Mouse (Mus musculus): ENCODE data around the gene Elavl2.

The Elavl2 gene

DNA sequence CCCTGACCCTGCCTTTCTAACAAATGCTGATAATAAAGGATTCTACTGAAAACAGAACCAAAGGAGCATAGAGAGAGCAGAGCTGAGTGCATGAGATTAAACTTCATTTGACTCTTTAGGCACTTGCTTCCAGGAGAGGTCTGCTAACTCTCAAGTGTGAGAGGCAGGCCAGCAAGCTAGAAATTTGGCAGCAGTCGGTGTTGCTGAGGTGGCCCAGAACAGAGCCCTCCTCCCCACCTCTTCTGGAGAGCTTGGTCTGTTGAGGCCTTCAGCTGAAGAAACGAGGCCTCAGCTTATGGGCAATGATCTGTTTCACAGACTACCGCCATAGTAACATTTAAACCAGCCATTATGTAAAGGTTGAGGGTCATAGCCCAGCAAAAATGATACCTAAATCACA, 186.7 kb downstream of the Elavl2 start:
- DNase-seq (ENCODE audit: low spot score in 2 of 2): no peak

DNA sequence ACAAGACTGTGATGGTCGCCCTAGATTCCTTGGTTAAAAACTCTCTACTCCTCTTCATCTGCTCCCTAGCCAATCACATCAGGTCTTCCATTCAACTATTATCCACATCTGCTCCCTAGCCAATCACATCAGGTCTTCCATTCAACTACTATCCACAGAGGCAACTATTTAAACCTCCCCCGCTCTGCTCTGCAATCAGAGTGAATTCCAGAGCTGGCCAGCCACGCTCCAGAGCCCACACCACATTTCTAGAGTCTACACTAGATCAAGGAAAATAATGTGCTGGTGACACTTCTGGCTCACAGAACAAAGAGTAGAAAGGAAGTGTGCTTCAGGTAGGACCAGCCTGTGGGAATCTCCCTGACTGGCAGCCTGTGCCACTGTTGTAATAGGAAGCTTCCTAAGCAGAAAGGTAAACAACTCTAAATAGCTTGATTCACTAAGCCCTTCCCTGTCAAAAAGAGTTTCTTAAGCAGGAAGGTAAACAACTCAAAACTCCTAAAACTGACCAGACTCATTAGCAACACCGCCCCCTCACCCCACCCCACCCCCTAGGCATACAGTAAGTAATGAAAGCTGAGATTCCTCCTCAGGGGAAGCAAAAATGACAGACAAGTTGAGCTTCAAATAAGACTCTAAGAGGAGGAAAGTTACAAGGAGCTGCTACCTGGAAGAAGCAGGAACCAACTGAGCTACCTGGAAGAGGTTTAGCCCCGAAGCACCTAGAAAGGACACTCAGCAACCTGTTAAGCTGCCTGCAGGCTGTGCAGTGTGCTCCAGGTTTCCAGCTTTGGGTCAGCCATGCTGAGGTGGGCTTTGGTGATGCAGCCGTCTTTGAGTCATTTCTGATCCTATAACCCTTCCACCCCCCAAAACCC, 191.9 kb downstream of the Elavl2 start:
- no peak for DNase-seq (ENCODE audit: low spot score in 2 of 2)

Measured in urinary bladder, postnatal 4 days (tissue).